Mouse (Mus musculus) retina, postnatal 7 days (tissue): ENCODE data around the gene Cstad.

Experiments
- DNase-seq: peaks from one replicate; pipeline ENCODE4 v3.0.0-alpha.2; 2012; ENCODE audit warnings: low read depth, low spot score

Cstad gene

GRCm38 (mm10) chr2:30628374-30628773, 33.5 kb downstream of the Cstad start:
- DNase-seq: no peak

GRCm38 (mm10) chr2:30629038-30629761, 34.4 kb downstream of the Cstad start:
- no peak for DNase-seq

- no peak for DNase-seq
Measured at GRCm38 (mm10) chr2:30629860-30630259, 35.0 kb downstream of the Cstad start.

- no peak for DNase-seq
Measured at GRCm38 (mm10) chr2:30636266-30636671, 41.4 kb downstream of the Cstad start.

- no peak for DNase-seq
Measured at GRCm38 (mm10) chr2:30637991-30638390, 43.2 kb downstream of the Cstad start.

GRCm38 (mm10) chr2:30640021-30640481, 45.2 kb downstream of the Cstad start:
- no peak for DNase-seq

GRCm38 (mm10) chr2:30642810-30643209, 48.0 kb downstream of the Cstad start:
- DNase-seq: no peak

- no peak for DNase-seq
Measured at GRCm38 (mm10) chr2:30643422-30643821, 48.6 kb downstream of the Cstad start.

- no peak for DNase-seq
Measured at GRCm38 (mm10) chr2:30646833-30647232, 52.0 kb downstream of the Cstad start.

GRCm38 (mm10) chr2:30647303-30647881, 52.6 kb downstream of the Cstad start:
- DNase-seq: no peak

GRCm38 (mm10) chr2:30647882-30648494, 53.1 kb downstream of the Cstad start:
- DNase-seq: no peak

- DNase-seq: no peak
Measured at GRCm38 (mm10) chr2:30650249-30650648, 55.4 kb downstream of the Cstad start.

GRCm38 (mm10) chr2:30651831-30652230, 57.0 kb downstream of the Cstad start:
- DNase-seq: no peak

- no peak for DNase-seq
Measured at GRCm38 (mm10) chr2:30652581-30653037, 57.8 kb downstream of the Cstad start.

GRCm38 (mm10) chr2:30653046-30653445, 58.2 kb downstream of the Cstad start:
- no peak for DNase-seq

GRCm38 (mm10) chr2:30654158-30654557, 59.3 kb downstream of the Cstad start:
- DNase-seq: no peak

- DNase-seq: no peak
Measured at GRCm38 (mm10) chr2:30654582-30654981, 59.7 kb downstream of the Cstad start.

GRCm38 (mm10) chr2:30655746-30656145, 60.9 kb downstream of the Cstad start:
- no peak for DNase-seq

GRCm38 (mm10) chr2:30656711-30657555, 62.1 kb downstream of the Cstad start:
- DNase-seq: no peak

GRCm38 (mm10) chr2:30657674-30658479, 63.0 kb downstream of the Cstad start:
- no peak for DNase-seq

GRCm38 (mm10) chr2:30658480-30658843, 63.6 kb downstream of the Cstad start:
- DNase-seq: peak; percentile 96
